In the genomic region with DNA sequence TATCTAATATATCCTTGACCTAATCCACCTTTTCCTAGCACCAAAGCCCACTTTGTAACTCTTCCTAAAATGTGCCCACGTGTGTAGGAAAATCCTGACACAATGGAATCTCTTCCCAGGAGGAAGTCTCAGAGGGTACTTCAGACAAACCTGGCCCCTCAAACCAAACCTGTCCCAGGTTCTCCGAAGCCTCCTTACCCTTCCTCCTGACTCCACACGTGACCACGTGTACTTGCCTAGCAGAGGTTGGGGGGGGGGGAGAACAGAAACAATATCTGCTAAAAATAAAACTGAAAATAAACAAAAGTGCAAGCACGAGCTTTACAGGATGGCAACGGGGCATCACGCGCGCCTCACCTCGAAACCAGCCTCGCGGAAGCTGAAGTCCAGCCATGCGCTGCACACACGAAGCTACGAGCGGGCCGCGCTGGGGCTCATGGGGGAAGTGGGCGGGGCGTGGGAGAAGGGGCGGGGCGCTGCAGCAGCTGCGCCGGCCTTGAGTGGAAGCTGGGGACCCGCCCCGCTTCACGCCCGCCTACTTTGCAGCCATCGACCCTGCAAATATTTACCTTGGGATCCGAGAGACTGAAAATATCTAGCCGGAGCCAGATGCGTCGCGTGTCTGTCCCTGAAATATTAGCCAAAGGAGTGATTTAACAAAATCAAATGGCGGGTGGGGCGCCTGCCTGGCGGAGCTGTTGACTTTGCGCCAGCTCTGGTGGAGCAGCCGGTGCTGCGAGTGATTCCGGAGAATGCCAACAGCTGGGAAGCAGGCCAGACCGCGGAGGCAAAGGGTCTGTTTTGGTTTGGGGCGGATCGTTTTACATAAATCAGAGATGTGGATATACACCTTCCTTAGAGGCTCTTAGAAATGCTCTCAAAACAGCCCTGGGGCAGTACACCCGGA, we compare ENCODE assay signal across 8 mouse cellular contexts. TPM values are rescaled to one million over a fixed set of nuclear protein-coding genes. Genes with fewer than 3 reads are reported as not detected.
DNase-seq lines count a peak whose midpoint lies in the region; ATAC-seq and TF ChIP-seq lines count a peak whose summit lies in the region.

No protein-coding gene starts in this region.

- peak overlapping the region; percentile 62 for H3K27ac ChIP-seq in embryonic facial prominence, embryonic 13.5 days
- no peak overlapping the region for H3K27ac ChIP-seq in kidney, adult 2 months (ENCODE audit: insufficient read depth, low read depth, low read length)
- H3K27ac ChIP-seq in limb, embryonic 13.5 days, result no peak overlapping the region; the same call in 1 of the 2 replicates
- peak overlapping the region; percentile 65 for H3K27ac ChIP-seq in midbrain, embryonic 15.5 days
- peak overlapping the region; percentile 60 for H3K27ac ChIP-seq in spleen, adult 2 months (ENCODE audit: insufficient read depth, low read length)

- peak; percentile 89 for ATAC-seq in embryonic facial prominence, embryonic 13.5 days (ENCODE audit: insufficient number of reproducible peaks, insufficient read depth, low FRiP score, low TSS enrichment, low read depth)
- ATAC-seq in limb, embryonic 13.5 days (ENCODE audit: low FRiP score, low read depth), result peak; percentile 95
- peak; percentile 97 for ATAC-seq in midbrain, embryonic 15.5 days (replicated peaks)

- peak; percentile 70 for DNase-seq in 3T3-L1 (ENCODE audit: low read depth, low spot score)
- DNase-seq in adrenal gland, postnatal 25 days, result peak; percentile 68
- DNase-seq in heart, adult 18-20 months, result peak; percentile 42 to 64
- DNase-seq in kidney, adult 2 months, result peak; percentile 71
- DNase-seq in spleen, adult 2 months (ENCODE audit: low read depth in 1 of 2, low spot score in 2 of 2), result peak; percentile 77 to 90

- H3K4me2 ChIP-seq in embryonic facial prominence, embryonic 13.5 days, result peak overlapping the region; percentile 64
- H3K4me2 ChIP-seq in limb, embryonic 13.5 days (replicated peaks), result peak overlapping the region; percentile 72
- H3K4me2 ChIP-seq in midbrain, embryonic 15.5 days, result peak overlapping the region; percentile 69

- no peak for TF ChIP-seq CTCF in kidney, adult 2 months (conservative IDR thresholded peaks at IDR 0.05; ENCODE audit: insufficient read depth, insufficient read length, low read depth, low read length)
- no peak for TF ChIP-seq CTCF in spleen, adult 2 months (IDR thresholded peaks at IDR 0.05; ENCODE audit: extremely low read depth, insufficient read depth, insufficient read length, insufficient replicate concordance)

- WGBS in embryonic facial prominence, embryonic 13.5 days, result 13% methylated on average over 46 of the region's 46 CpGs
- WGBS in kidney, adult 2 months, result 14% methylated on average over 46 of the region's 46 CpGs
- WGBS in limb, embryonic 13.5 days, result 12% methylated on average over 46 of the region's 46 CpGs
- 16% methylated on average over 46 of the region's 46 CpGs for WGBS in midbrain, embryonic 15.5 days
- 5% methylated on average over 46 of the region's 46 CpGs for WGBS in spleen, adult 2 months

- peaks cover 10% of the 10 kb centered on the region for H3K27me3 ChIP-seq in embryonic facial prominence, embryonic 13.5 days
- H3K27me3 ChIP-seq in kidney, adult 2 months (replicated peaks; ENCODE audit: control insufficient read depth, insufficient read depth, low read length), result no peaks in the 10 kb centered on the region
- H3K27me3 ChIP-seq in limb, embryonic 13.5 days, result peaks cover 13% of the 10 kb centered on the region
- peaks cover 8% of the 10 kb centered on the region; the same call in 1 of the 2 replicates for H3K27me3 ChIP-seq in midbrain, embryonic 15.5 days (replicated peaks)
- H3K27me3 ChIP-seq in spleen, adult 2 months (ENCODE audit: control insufficient read depth, insufficient read depth, low read length), result no peaks in the 10 kb centered on the region

- H3K9me3 ChIP-seq in embryonic facial prominence, embryonic 13.5 days, result no peaks in the 10 kb centered on the region
- no peaks in the 10 kb centered on the region for H3K9me3 ChIP-seq in limb, embryonic 13.5 days
- H3K9me3 ChIP-seq in midbrain, embryonic 15.5 days, result no peaks in the 10 kb centered on the region

- peak overlapping the region; percentile 47 for H3K4me3 ChIP-seq in embryonic facial prominence, embryonic 13.5 days
- peak overlapping the region; percentile 50 for H3K4me3 ChIP-seq in kidney, adult 2 months (ENCODE audit: insufficient read depth, low read depth, low read length)
- H3K4me3 ChIP-seq in limb, embryonic 13.5 days, result peak overlapping the region; percentile 51
- peak overlapping the region; percentile 52 for H3K4me3 ChIP-seq in midbrain, embryonic 15.5 days
- peak overlapping the region; percentile 60 for H3K4me3 ChIP-seq in spleen, adult 2 months (ENCODE audit: extremely low read depth, insufficient read depth, insufficient read length)

- H3K9ac ChIP-seq in embryonic facial prominence, embryonic 13.5 days, result peak overlapping the region; percentile 57
- H3K9ac ChIP-seq in limb, embryonic 13.5 days, result peak overlapping the region; percentile 60
- H3K9ac ChIP-seq in midbrain, embryonic 15.5 days, result peak overlapping the region; percentile 52

- H3K4me1 ChIP-seq in embryonic facial prominence, embryonic 13.5 days, result peaks cover 22% of the 10 kb centered on the region
- H3K4me1 ChIP-seq in kidney, adult 2 months (ENCODE audit: control insufficient read depth, insufficient read depth, low read length), result no peaks in the 10 kb centered on the region
- peaks cover 8% of the 10 kb centered on the region; the same call in 1 of the 2 replicates for H3K4me1 ChIP-seq in limb, embryonic 13.5 days
- H3K4me1 ChIP-seq in midbrain, embryonic 15.5 days, result 0 out of 2 replicates have a peak, but pooled peaks cover 5% of the 10 kb centered on the region
- peaks cover 3% of the 10 kb centered on the region; the same call in 1 of the 2 replicates for H3K4me1 ChIP-seq in spleen, adult 2 months (ENCODE audit: control insufficient read depth, insufficient read depth, insufficient read length)

- no peaks in the 10 kb centered on the region for H3K36me3 ChIP-seq in embryonic facial prominence, embryonic 13.5 days
- no peaks in the 10 kb centered on the region for H3K36me3 ChIP-seq in kidney, adult 2 months (ENCODE audit: control insufficient read depth, insufficient read depth, low read length)
- H3K36me3 ChIP-seq in limb, embryonic 13.5 days, result no peaks in the 10 kb centered on the region
- H3K36me3 ChIP-seq in midbrain, embryonic 15.5 days (replicated peaks), result no peaks in the 10 kb centered on the region
- H3K36me3 ChIP-seq in spleen, adult 2 months (ENCODE audit: control insufficient read depth, insufficient read depth, low read length), result no peaks in the 10 kb centered on the region

- no peak for TF ChIP-seq POLR2A in kidney, adult 2 months (IDR thresholded peaks at IDR 0.05; ENCODE audit: low read depth, low read length)
- peak; percentile 19; the same call in 1 of the 2 replicates for TF ChIP-seq POLR2A in spleen, adult 2 months (IDR thresholded peaks at IDR 0.05; ENCODE audit: low read depth, low read length)

RNA-seq across cellular contexts. Expression of a gene that starts 38.0 kb away (rescaled TPM):
- not detected in 2 replicates for total RNA-seq in adrenal gland, postnatal 25 days (2021)
- not detected in 2 replicates for polyA plus RNA-seq in embryonic facial prominence, embryonic 13.5 days (2015; fragmentation: Nextera tagmentation; extraction: Ambion mirVana)
- total RNA-seq in heart, adult 18-20 months (2021), result under 1 TPM; 0.30 to 0.31 TPM
- polyA plus RNA-seq in kidney, adult 2 months (2012; rRNA removed), result 0.19 and 0.53 TPM in 2 replicates
- 0.08 and 0.09 TPM in 2 replicates for polyA plus RNA-seq in limb, embryonic 13.5 days (2015; fragmentation: Nextera tagmentation; extraction: Ambion mirVana)
- not detected in 2 replicates for polyA plus RNA-seq in midbrain, embryonic 15.5 days (2015; fragmentation: Nextera tagmentation; extraction: Ambion mirVana)
- polyA plus RNA-seq in spleen, adult 2 months (2012; rRNA removed), result 10.6 and 18.3 TPM in 2 replicates

Comparison
In these comparisons a context has a peak if more than half of its experiments do, and no peak if none do; other contexts are left out.
1. H3K27ac ChIP-seq: peak in embryonic facial prominence, embryonic 13.5 days (single experiment), midbrain, embryonic 15.5 days (single experiment) and spleen, adult 2 months (single experiment); none in kidney, adult 2 months (single experiment) and limb, embryonic 13.5 days (single experiment).
2. Peak in every context shown above with its lines, with median percentiles within 50 percentile points of each other: DNase-seq, ATAC-seq, H3K4me2 ChIP-seq, H3K4me3 ChIP-seq and H3K9ac ChIP-seq.